Mouse (Mus musculus): ENCODE measurements at regions not wholly inside any gene's neighbourhood (a gene's known extent, or its start where the extent isn't known, plus 50 kb on each side); places are given as distances from the start of the nearest gene placed in this dataset.

- no peak for DNase-seq
These were observed 235.8 kb upstream of the Tmtc4 start for GRCm38 (mm10) chr14:123219590-123219989.

GRCm38 (mm10) chr14:123210241-123210640 is 226.4 kb upstream of the Tmtc4 start:
- DNase-seq, result no peak

- DNase-seq, result no peak
These were observed 219.0 kb upstream of the Tmtc4 start for GRCm38 (mm10) chr14:123202848-123203247.

- DNase-seq, result no peak
These were observed 218.5 kb upstream of the Tmtc4 start for GRCm38 (mm10) chr14:123202313-123202712.

- peak; percentile 28 for DNase-seq
These were observed 217.8 kb upstream of the Tmtc4 start for GRCm38 (mm10) chr14:123201426-123202274.

GRCm38 (mm10) chr14:123199111-123199510 is 215.3 kb upstream of the Tmtc4 start:
- DNase-seq, result no peak

- DNase-seq, result no peak
These were observed 208.7 kb upstream of the Tmtc4 start for GRCm38 (mm10) chr14:123192574-123192973.

- no peak for DNase-seq
These were observed 206.9 kb upstream of the Tmtc4 start for GRCm38 (mm10) chr14:123190729-123191128.

- DNase-seq, result no peak
These were observed 203.6 kb upstream of the Tmtc4 start for GRCm38 (mm10) chr14:123187270-123188058.

GRCm38 (mm10) chr14:123173183-123173582 is 189.3 kb upstream of the Tmtc4 start:
- no peak for DNase-seq

GRCm38 (mm10) chr14:123171865-123172264 is 188.0 kb upstream of the Tmtc4 start:
- no peak for DNase-seq

- DNase-seq, result no peak
These were observed 180.0 kb upstream of the Tmtc4 start for GRCm38 (mm10) chr14:123163842-123164241.

- no peak for DNase-seq
These were observed 159.7 kb upstream of the Tmtc4 start for GRCm38 (mm10) chr14:123143489-123144046.

- no peak for DNase-seq
These were observed 155.2 kb upstream of the Tmtc4 start for GRCm38 (mm10) chr14:123138743-123139705.

- DNase-seq, result no peak
These were observed 150.1 kb upstream of the Tmtc4 start for GRCm38 (mm10) chr14:123133979-123134378.

- no peak for DNase-seq
These were observed 136.5 kb upstream of the Tmtc4 start for GRCm38 (mm10) chr14:123120361-123120760.

GRCm38 (mm10) chr14:123116337-123116736 is 132.5 kb upstream of the Tmtc4 start:
- no peak for DNase-seq

GRCm38 (mm10) chr14:123110533-123110932 is 126.7 kb upstream of the Tmtc4 start:
- no peak for DNase-seq

GRCm38 (mm10) chr14:123100371-123100770 is 116.5 kb upstream of the Tmtc4 start:
- no peak for DNase-seq

GRCm38 (mm10) chr14:123096086-123096485 is 112.3 kb upstream of the Tmtc4 start:
- DNase-seq, result no peak

- DNase-seq, result no peak
These were observed 98.2 kb upstream of the Tmtc4 start for GRCm38 (mm10) chr14:123082065-123082464.

- no peak for DNase-seq
These were observed 97.3 kb upstream of the Tmtc4 start for GRCm38 (mm10) chr14:123081016-123081714.
